Mouse (Mus musculus): ENCODE data around the gene Tnni3. TPM values are rescaled to one million over a fixed set of nuclear protein-coding genes. Genes with fewer than 3 reads are reported as not detected.

Tnni3 gene
- polyA plus RNA-seq, 1 experiment from 2014 or later: 5.8 TPM

DNA sequence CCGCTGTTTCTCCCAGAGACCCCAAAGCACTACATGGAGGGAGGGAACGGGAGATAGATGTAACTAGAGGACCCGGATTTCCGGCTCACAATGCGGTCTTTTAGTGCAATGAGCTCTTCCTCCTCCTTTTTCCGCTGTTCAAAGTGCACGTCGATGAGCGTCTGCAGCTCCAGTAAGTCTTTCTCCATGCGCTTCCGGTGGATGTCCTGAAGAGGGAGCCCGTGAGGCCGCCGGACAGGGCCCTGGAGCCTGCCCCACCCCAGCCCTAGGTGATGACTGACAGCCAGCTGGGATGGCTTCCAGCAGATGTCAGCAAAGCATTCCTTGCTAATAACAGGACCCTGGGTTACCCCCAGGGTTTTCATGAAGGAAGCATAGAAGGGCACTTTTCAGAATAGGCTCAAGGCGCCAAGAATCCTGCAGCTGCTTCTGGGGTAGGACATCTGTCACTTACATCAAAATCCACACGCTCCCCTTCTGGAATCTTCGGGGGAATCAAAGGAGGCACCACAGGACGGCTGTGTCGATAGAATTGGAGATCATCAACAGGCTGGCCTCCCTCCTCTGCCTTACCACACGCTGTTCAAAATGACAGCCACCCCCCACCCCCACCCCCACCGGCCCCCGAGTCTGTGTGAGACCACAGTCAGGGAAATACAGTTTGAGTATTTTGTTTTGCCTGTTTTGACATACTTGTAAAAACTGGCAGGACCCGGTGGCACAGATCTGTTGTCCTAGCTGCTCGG is 14.0 kb downstream of the Tnni3 start:
- H3K9ac ChIP-seq (replicated peaks; ENCODE audit: low read length): peak overlapping the region; percentile 35
- 20% methylated on average over 24 of the region's 24 CpGs for WGBS
- peak overlapping the region; percentile 31 for H3K4me2 ChIP-seq (replicated peaks; ENCODE audit: low read depth, low read length)
- no peaks in the 10 kb centered on the region for H3K36me3 ChIP-seq (ENCODE audit: insufficient read depth, low read length)
- ATAC-seq (ENCODE audit: low FRiP score, low TSS enrichment): peak; percentile 75; the same call in 1 of the 2 replicates
- H3K9me3 ChIP-seq (ENCODE audit: low read length): no peaks in the 10 kb centered on the region
- H3K27ac ChIP-seq (ENCODE audit: low read length): 0 out of 2 replicates have a peak overlapping the region, but pooled peaks have one; percentile 15
- no peaks in the 10 kb centered on the region for H3K27me3 ChIP-seq (ENCODE audit: insufficient read depth, low read length)
- H3K4me1 ChIP-seq (ENCODE audit: insufficient read depth, low read length): peaks cover 13% of the 10 kb centered on the region; the same call in 1 of the 2 replicates
- 0 out of 2 replicates have a peak overlapping the region, but pooled peaks have one; percentile 8 for H3K4me3 ChIP-seq (ENCODE audit: low read length)

DNA sequence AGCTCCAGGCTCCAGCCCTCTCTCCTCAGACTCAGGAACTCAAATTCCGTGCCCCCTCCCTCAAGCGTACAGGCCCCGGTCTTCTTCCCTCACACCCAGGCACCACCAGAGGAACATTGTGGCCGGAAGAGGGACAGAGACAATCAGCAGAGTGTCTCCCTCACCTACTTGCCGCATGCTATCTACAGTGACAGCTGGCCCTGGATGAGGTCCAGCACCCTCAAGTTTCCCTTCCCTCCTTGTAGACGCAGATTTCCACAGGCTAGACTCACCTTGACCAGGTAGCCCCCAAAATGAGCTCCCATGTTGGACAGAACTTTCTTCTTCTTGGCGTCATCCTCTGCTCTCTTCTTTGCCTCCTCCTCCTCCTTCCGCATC is 15.3 kb downstream of the Tnni3 start:
- H3K27me3 ChIP-seq (ENCODE audit: insufficient read depth, low read length): no peaks in the 10 kb centered on the region
- ATAC-seq (ENCODE audit: low FRiP score, low TSS enrichment): no peak
- WGBS: 93% methylated on average over 8 of the region's 8 CpGs
- peaks cover 11% of the 10 kb centered on the region for H3K4me1 ChIP-seq (ENCODE audit: insufficient read depth, low read length)
- H3K27ac ChIP-seq (ENCODE audit: low read length): no peak overlapping the region
- no peak overlapping the region for H3K4me3 ChIP-seq (ENCODE audit: low read length)
- no peak overlapping the region for H3K4me2 ChIP-seq (replicated peaks; ENCODE audit: low read depth, low read length)
- H3K9ac ChIP-seq (replicated peaks; ENCODE audit: low read length): no peak overlapping the region
- H3K36me3 ChIP-seq (ENCODE audit: insufficient read depth, low read length): no peaks in the 10 kb centered on the region
- H3K9me3 ChIP-seq (ENCODE audit: low read length): no peaks in the 10 kb centered on the region

DNA sequence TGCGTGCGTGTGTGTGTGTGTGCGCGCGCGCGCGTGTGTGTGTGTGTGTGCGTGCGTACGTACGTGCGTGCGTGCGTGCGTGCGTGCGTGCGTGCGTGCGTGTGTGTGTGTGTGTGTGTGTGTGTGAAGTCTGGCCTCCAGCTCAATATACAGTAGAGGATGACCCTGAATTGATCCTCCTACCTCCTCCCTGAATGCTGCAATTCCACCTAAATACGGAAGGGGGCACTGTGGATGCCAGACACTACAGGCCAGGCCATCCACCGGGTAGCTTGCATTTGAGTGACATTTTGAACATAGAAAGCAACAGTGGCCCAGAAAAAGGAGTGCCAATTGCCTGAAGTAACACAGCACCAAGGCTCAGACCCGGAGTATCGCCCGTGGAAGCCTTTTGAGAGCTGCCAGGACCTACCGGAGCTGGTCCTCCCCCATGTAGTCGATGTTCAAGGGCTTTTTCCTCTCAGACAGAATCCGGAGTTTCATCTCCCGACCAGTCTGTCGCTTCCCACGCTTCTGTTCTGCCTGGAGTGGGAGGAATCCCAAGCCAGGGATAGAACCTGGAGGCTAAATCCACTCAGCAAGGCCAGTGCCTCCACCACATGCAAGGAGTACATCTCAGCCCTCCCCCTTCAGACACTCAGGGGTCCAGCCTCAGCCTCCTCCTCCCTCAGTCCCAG is 15.8 kb downstream of the Tnni3 start:
- no peak overlapping the region for H3K4me2 ChIP-seq (replicated peaks; ENCODE audit: low read depth, low read length)
- no peaks in the 10 kb centered on the region for H3K36me3 ChIP-seq (ENCODE audit: insufficient read depth, low read length)
- no peaks in the 10 kb centered on the region for H3K9me3 ChIP-seq (ENCODE audit: low read length)
- WGBS: 69% methylated on average over 11 of the region's 32 CpGs
- H3K9ac ChIP-seq (replicated peaks; ENCODE audit: low read length): no peak overlapping the region
- no peak for ATAC-seq (ENCODE audit: low FRiP score, low TSS enrichment)
- H3K4me3 ChIP-seq (ENCODE audit: low read length): no peak overlapping the region
- H3K27me3 ChIP-seq (ENCODE audit: insufficient read depth, low read length): no peaks in the 10 kb centered on the region
- H3K4me1 ChIP-seq (ENCODE audit: insufficient read depth, low read length): peaks cover 11% of the 10 kb centered on the region
- no peak overlapping the region for H3K27ac ChIP-seq (ENCODE audit: low read length)

DNA sequence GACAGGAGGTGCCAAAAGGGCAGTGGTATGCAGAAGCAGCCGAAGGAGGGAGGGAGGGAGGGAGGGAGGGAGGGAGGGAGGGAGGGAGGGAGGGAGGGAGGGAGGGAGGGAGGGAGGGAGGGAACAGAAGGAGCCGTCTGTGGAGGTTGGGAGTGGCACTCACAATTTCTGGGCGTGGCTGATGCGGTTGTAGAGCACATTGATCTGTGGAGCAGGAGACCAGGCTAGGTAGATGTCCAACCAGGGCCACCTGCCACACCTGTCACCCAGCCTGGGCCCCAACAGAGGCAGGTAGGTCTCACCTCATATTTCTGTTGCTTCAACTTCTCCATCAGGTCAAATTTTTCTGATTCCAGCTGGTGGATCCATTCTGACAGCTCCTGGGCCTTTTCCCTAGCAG is 16.8 kb downstream of the Tnni3 start:
- Histone ChIP-seq H3K4me3 (ENCODE audit: low read length) (no peak overlapping the region), H3K9me3 (ENCODE audit: low read length) (no peaks in the 10 kb centered on the region), H3K36me3 (ENCODE audit: insufficient read depth, low read length) (no peaks in the 10 kb centered on the region), H3K4me1 (ENCODE audit: insufficient read depth, low read length) (peaks cover 11% of the 10 kb centered on the region), H3K27me3 (ENCODE audit: insufficient read depth, low read length) (no peaks in the 10 kb centered on the region), H3K27ac (ENCODE audit: low read length) (no peak overlapping the region), H3K4me2 (replicated peaks; ENCODE audit: low read depth, low read length) (no peak overlapping the region), H3K9ac (replicated peaks; ENCODE audit: low read length) (no peak overlapping the region)
- ATAC-seq (ENCODE audit: low FRiP score, low TSS enrichment): no peak
- WGBS: 59% methylated on average over 3 of the region's 4 CpGs

DNA sequence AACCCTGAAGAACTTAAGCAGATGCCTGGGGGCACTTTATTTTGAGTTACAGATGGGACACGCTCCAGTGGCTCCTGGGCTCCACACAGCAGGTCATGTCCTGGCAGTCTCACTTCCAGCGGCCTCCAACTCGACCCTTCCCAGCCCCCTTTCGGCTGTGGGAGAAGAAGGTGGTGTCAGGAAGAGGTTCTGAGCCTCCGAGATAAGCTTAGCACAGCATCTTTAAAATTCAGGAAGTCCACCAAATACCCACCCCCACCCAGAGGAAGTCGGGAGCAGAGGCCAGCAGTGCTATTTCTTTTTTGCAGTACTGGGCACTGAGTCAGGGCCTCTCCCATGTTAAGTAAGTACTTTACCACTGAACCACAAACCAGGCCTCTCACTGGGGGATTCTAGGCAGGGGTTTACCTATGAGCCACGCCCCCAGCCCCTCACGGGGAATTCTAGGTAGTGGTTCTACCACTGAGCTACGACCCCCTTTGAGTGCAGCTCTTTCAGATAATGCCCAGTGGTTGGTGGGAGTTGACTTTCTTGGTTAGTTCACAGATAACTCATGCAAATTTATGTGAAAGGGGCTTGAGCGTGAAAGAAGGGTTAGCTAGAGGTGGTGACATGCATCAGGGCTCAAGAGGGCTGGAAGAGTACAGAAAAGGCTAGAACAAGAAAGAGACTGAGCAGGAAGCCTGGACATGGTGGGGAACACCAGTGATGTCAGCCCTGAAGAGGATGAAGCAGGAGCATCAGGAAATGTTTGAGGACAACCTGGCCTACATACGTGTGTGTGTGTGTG is 19.2 kb downstream of the Tnni3 start:
- WGBS: 43% methylated on average over 11 of the region's 11 CpGs
- H3K9ac ChIP-seq (replicated peaks; ENCODE audit: low read length): no peak overlapping the region
- H3K9me3 ChIP-seq (ENCODE audit: low read length): no peaks in the 10 kb centered on the region
- no peak for ATAC-seq (ENCODE audit: low FRiP score, low TSS enrichment)
- no peaks in the 10 kb centered on the region for H3K36me3 ChIP-seq (ENCODE audit: insufficient read depth, low read length)
- H3K4me2 ChIP-seq (replicated peaks; ENCODE audit: low read depth, low read length): no peak overlapping the region
- H3K27ac ChIP-seq (ENCODE audit: low read length): peak overlapping the region; percentile 29
- H3K4me3 ChIP-seq (ENCODE audit: low read length): no peak overlapping the region
- H3K4me1 ChIP-seq (ENCODE audit: insufficient read depth, low read length): peaks cover 20% of the 10 kb centered on the region
- H3K27me3 ChIP-seq (ENCODE audit: insufficient read depth, low read length): no peaks in the 10 kb centered on the region

DNA sequence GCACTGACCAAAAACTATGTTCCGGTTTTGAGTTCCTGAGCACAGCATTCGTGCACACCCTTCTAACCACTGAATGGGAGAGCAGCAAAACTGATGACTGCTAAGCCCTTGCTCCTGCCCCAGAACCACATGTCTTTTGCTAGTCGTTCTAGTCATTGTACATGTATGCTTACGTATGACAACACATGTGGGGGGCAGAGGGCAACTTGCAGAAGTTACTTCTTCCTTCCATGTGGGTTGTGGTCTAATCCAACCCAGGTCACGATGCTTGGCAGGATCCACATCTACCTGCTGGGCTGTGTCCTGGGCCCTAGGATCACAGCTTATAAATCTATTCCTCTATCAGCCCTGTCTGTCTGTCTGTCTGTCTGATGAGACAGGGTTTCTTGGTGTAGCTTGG is 20.2 kb downstream of the Tnni3 start:
- WGBS: 86% methylated on average over 5 of the region's 5 CpGs
- ATAC-seq (ENCODE audit: low FRiP score, low TSS enrichment): no peak

DNA sequence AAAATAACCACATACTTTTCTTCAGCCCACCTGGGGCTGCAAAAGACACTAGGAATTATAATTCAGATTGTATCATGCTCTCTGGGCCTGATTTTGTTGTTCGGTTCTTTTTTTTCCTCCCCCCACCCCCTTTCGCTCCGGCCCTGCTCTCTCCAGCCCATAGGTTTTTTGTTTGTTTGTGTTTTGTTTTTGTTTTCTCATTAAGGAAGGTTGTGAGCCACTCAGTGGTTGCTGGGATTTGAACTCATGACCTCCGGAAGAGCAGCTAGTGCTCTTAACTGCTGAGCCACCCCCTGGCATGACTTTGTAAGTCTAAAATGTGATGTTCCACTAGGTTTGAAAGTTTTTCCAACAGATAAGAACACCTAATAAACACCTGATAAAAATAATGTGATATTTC is 20.9 kb downstream of the Tnni3 start:
- no peak overlapping the region for H3K4me2 ChIP-seq (replicated peaks; ENCODE audit: low read depth, low read length)
- WGBS: 80% methylated on average over 4 of the region's 4 CpGs
- no peak overlapping the region for H3K4me3 ChIP-seq (ENCODE audit: low read length)
- no peak overlapping the region for H3K27ac ChIP-seq (ENCODE audit: low read length)
- no peaks in the 10 kb centered on the region for H3K9me3 ChIP-seq (ENCODE audit: low read length)
- peaks cover 31% of the 10 kb centered on the region for H3K4me1 ChIP-seq (ENCODE audit: insufficient read depth, low read length)
- H3K9ac ChIP-seq (replicated peaks; ENCODE audit: low read length): no peak overlapping the region
- no peaks in the 10 kb centered on the region for H3K27me3 ChIP-seq (ENCODE audit: insufficient read depth, low read length)
- H3K36me3 ChIP-seq (ENCODE audit: insufficient read depth, low read length): no peaks in the 10 kb centered on the region
- ATAC-seq (ENCODE audit: low FRiP score, low TSS enrichment): no peak

More for the DNA sequence above, 20.2 kb downstream of the Tnni3 start:
- Histone ChIP-seq H3K4me3 (ENCODE audit: low read length) (no peak overlapping the region), H3K27me3 (ENCODE audit: insufficient read depth, low read length) (no peaks in the 10 kb centered on the region), H3K9me3 (ENCODE audit: low read length) (no peaks in the 10 kb centered on the region), H3K27ac (ENCODE audit: low read length) (0 out of 2 replicates have a peak overlapping the region, but pooled peaks have one; percentile 29), H3K4me1 (ENCODE audit: insufficient read depth, low read length) (peaks cover 24% of the 10 kb centered on the region), H3K4me2 (replicated peaks; ENCODE audit: low read depth, low read length) (no peak overlapping the region), H3K36me3 (ENCODE audit: insufficient read depth, low read length) (no peaks in the 10 kb centered on the region), H3K9ac (replicated peaks; ENCODE audit: low read length) (no peak overlapping the region)

DNA sequence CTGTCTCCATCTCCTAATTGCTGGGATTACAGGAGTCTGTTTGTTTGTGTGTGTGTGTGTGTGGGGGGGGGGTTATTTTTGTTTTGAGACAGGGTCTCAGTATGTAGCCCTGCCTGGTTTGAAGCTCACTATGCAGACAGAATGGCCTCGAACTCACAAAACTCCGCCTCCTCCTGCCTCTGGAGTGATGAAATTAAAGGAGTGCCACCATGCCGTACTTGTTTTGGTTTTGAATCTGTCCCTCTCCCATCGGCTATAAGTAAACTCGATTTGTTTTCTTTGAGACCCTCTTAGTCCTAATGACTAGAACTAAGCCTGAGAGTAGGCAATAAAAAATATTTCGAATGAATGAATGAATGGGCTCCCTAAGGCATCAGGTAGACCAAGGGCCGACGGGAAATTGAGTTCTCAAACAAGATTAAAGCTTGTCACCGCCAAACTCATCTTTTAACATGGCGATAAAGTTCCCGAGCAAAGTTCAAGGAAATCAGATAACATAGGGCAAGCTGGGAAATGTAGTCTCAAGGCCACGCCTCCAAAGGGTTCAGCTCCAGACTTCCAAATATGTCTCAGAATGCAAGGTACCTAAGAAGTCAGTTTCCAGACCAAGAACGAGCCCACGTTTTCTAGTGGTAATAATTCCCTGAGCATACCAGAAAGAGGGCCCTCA is 21.5 kb downstream of the Tnni3 start:
- Histone ChIP-seq H3K4me2 (replicated peaks; ENCODE audit: low read depth, low read length) (peak overlapping the region; percentile 70), H3K27me3 (ENCODE audit: insufficient read depth, low read length) (no peaks in the 10 kb centered on the region), H3K9ac (replicated peaks; ENCODE audit: low read length) (peak overlapping the region; percentile 90; the same call in 1 of the 2 replicates), H3K9me3 (ENCODE audit: low read length) (no peaks in the 10 kb centered on the region), H3K4me3 (ENCODE audit: low read length) (peak overlapping the region; percentile 66), H3K4me1 (ENCODE audit: insufficient read depth, low read length) (peaks cover 34% of the 10 kb centered on the region), H3K36me3 (ENCODE audit: insufficient read depth, low read length) (no peaks in the 10 kb centered on the region), H3K27ac (ENCODE audit: low read length) (peak overlapping the region; percentile 95)
- 9% methylated on average over 14 of the region's 14 CpGs for WGBS
- ATAC-seq (ENCODE audit: low FRiP score, low TSS enrichment): no peak

DNA sequence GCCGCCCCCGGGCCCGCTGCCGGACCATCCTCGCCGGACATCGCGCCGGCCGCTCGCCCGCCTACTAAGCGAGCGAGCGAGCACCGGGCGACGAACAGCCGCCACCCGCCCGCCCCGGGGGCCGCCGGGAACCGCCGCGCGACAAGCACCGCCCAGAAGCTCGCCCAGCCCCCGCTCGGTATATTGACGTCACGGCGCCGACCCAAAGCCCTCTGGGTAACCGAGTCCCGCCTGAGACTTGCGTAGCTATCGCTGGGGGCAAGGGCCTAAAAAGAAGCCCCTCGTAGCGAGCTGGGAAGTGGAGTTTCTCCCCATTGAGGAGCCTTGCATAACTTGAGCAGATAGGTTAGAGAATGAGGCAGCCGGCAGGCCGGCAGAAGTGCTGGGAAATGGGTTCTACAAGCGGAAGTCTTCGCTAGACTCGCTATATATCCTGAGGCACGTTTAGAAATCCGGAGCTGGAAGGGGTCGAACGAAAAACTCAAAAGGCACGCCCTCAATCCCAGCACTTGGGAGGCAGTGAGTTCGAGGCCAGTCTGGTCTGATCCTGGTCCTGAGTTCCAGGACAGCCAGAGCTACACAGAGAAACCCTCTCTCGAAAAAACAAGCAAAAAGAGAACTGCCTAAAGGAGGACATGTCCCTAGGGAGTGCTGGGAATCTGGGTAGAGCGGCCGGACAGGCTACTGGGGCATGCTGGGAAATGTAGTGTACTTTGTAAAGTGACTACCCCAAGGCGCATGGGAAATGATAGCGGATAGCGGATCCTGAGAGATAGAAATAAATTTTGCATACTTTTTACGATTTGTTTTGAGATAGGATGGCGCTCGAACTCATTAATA is 22.3 kb downstream of the Tnni3 start, which contains the start of gene Ppp1r12c:
Gene Ppp1r12c, minus strand, starts transcription at position 123 of the 840 bp plus-strand sequence.
- Histone ChIP-seq H3K9me3 (ENCODE audit: low read length) (no peaks in the 10 kb centered on the region), H3K4me3 (ENCODE audit: low read length) (peak within 1 kb of the TSS; percentile 66), H3K27ac (ENCODE audit: low read length) (peak within 1 kb of the TSS; percentile 95), H3K4me2 (replicated peaks; ENCODE audit: low read depth, low read length) (peak within 1 kb of the TSS; percentile 70), H3K4me1 (ENCODE audit: insufficient read depth, low read length) (peaks cover 34% of the 10 kb centered on the region), H3K36me3 (ENCODE audit: insufficient read depth, low read length) (no peaks in the 10 kb centered on the region), H3K27me3 (ENCODE audit: insufficient read depth, low read length) (no peaks in the 10 kb centered on the region), H3K9ac (replicated peaks; ENCODE audit: low read length) (peak within 1 kb of the TSS; percentile 90)
- peak; percentile 93 for ATAC-seq (ENCODE audit: low FRiP score, low TSS enrichment)
- 1% methylated on average over 56 of the region's 62 CpGs for WGBS
